In genomic region chr12:12172087-12172823, GRCm38 (mm10) we compare ENCODE assay signal across 22 mouse cellular contexts.
DNase-seq lines count a peak whose midpoint lies in the region; ATAC-seq and TF ChIP-seq lines count a peak whose summit lies in the region.
"Had no signal": no experiment of that assay in that cellular context is flagged by ENCODE, and none has a peak within 500 bp of the region (broad histone marks: within the 10 kb centered on the region; RNA-seq: fewer than 3 reads in every experiment).

No protein-coding gene starts in this region.

- no peak overlapping the region for H3K4me2 ChIP-seq in forebrain, postnatal 0 days (ENCODE audit: low read depth)
- H3K4me2 ChIP-seq in forebrain, embryonic 13.5 days: no peak overlapping the region
- H3K4me2 ChIP-seq in neural tube, embryonic 15.5 days: no peak overlapping the region
- H3K4me2 ChIP-seq: embryonic facial prominence, embryonic 15.5 days; hindbrain, embryonic 12.5 days; limb, embryonic 15.5 days; liver, embryonic 15.5 days; midbrain, embryonic 15.5 days had no signal

- H3K4me1 ChIP-seq in forebrain, postnatal 0 days (ENCODE audit: insufficient read depth): peaks cover 5% of the 10 kb centered on the region; the same call in 1 of the 2 replicates
- H3K4me1 ChIP-seq in forebrain, embryonic 13.5 days: peaks cover 9% of the 10 kb centered on the region; the same call in 1 of the 2 replicates
- peaks cover 8% of the 10 kb centered on the region for H3K4me1 ChIP-seq in neural tube, embryonic 15.5 days
- H3K4me1 ChIP-seq: embryonic facial prominence, embryonic 15.5 days had no signal

- H3K27me3 ChIP-seq in forebrain, postnatal 0 days (ENCODE audit: insufficient read depth, low read length): no peaks in the 10 kb centered on the region
- no peaks in the 10 kb centered on the region for H3K27me3 ChIP-seq in forebrain, embryonic 13.5 days
- H3K27me3 ChIP-seq in neural tube, embryonic 15.5 days (replicated peaks): no peaks in the 10 kb centered on the region
- H3K27me3 ChIP-seq: embryonic facial prominence, embryonic 15.5 days; hindbrain, embryonic 12.5 days; liver, embryonic 15.5 days; midbrain, embryonic 15.5 days had no signal

- no peaks in the 10 kb centered on the region for H3K36me3 ChIP-seq in forebrain, postnatal 0 days (ENCODE audit: insufficient read depth)
- no peaks in the 10 kb centered on the region for H3K36me3 ChIP-seq in forebrain, embryonic 13.5 days (ENCODE audit: poor library complexity, severe bottlenecking)
- H3K36me3 ChIP-seq in neural tube, embryonic 15.5 days: no peaks in the 10 kb centered on the region
- H3K36me3 ChIP-seq: embryonic facial prominence, embryonic 15.5 days; forebrain, embryonic 10.5 days; heart, embryonic 10.5 days; hindbrain, embryonic 12.5 days; limb, embryonic 15.5 days; liver, embryonic 15.5 days; midbrain, embryonic 15.5 days had no signal

- ATAC-seq in forebrain, postnatal 0 days: no peak
- ATAC-seq in forebrain, embryonic 13.5 days: no peak
- ATAC-seq in common myeloid progenitor, adult 5-6 weeks (replicated peaks; ENCODE audit: low read depth, poor library complexity, severe bottlenecking): peak; percentile 34
- peak; percentile 26 for ATAC-seq in megakaryocyte progenitor cell, adult 5-6 weeks (replicated peaks; ENCODE audit: poor library complexity)
- ATAC-seq in neural tube, embryonic 15.5 days (ENCODE audit: low FRiP score): no peak
- ATAC-seq: midbrain, embryonic 15.5 days had no signal

- H3K4me3 ChIP-seq in forebrain, postnatal 0 days (ENCODE audit: low read depth, low read length): no peak overlapping the region
- H3K4me3 ChIP-seq in forebrain, embryonic 13.5 days: no peak overlapping the region
- H3K4me3 ChIP-seq in neural tube, embryonic 15.5 days (replicated peaks): no peak overlapping the region
- H3K4me3 ChIP-seq: embryonic facial prominence, embryonic 15.5 days; forebrain, embryonic 10.5 days; heart, embryonic 10.5 days; hindbrain, embryonic 12.5 days; limb, embryonic 15.5 days; liver, embryonic 15.5 days; midbrain, embryonic 15.5 days had no signal

- DNase-seq in forebrain, postnatal 0 days: peak; percentile 1
- peak; percentile 40 for DNase-seq in CD4-positive, CD25-positive, alpha-beta regulatory T cell, adult 2 months (ENCODE audit: low read depth, low spot score)
- DNase-seq in urinary bladder, postnatal 25 days (ENCODE audit: low spot score): no peak
- no peak for DNase-seq in embryo, embryonic 9.5 days (ENCODE audit: extremely low spot score)
- DNase-seq: adrenal gland, postnatal 10 days; cerebellum, adult 11-12 months; cerebellum, postnatal 14 days; embryo, embryonic 11 days; gastrocnemius, postnatal 25 days; kidney, adult 8-10 months; thymus, adult 2 months had no signal

- no peak for TF ChIP-seq CTCF in forebrain, postnatal 0 days (IDR thresholded peaks at IDR 0.05; ENCODE audit: low read depth)

- 81% methylated on average over 6 of the region's 6 CpGs for WGBS in forebrain, postnatal 0 days
- WGBS in forebrain, embryonic 13.5 days: 91% methylated on average over 6 of the region's 6 CpGs
- 84% methylated on average over 6 of the region's 6 CpGs for WGBS in neural tube, embryonic 15.5 days

- no peak overlapping the region for H3K9ac ChIP-seq in forebrain, postnatal 0 days
- no peak overlapping the region for H3K9ac ChIP-seq in forebrain, embryonic 13.5 days
- H3K9ac ChIP-seq in neural tube, embryonic 15.5 days (replicated peaks): no peak overlapping the region
- H3K9ac ChIP-seq: embryonic facial prominence, embryonic 15.5 days; hindbrain, embryonic 12.5 days; limb, embryonic 15.5 days; liver, embryonic 15.5 days; midbrain, embryonic 15.5 days had no signal

- H3K27ac ChIP-seq in forebrain, postnatal 0 days (ENCODE audit: low read depth, low read length): no peak overlapping the region
- H3K27ac ChIP-seq in forebrain, embryonic 13.5 days: no peak overlapping the region
- H3K27ac ChIP-seq in neural tube, embryonic 15.5 days (replicated peaks): no peak overlapping the region
- H3K27ac ChIP-seq: embryonic facial prominence, embryonic 15.5 days; forebrain, embryonic 10.5 days; heart, embryonic 10.5 days; hindbrain, embryonic 12.5 days; limb, embryonic 15.5 days; liver, embryonic 15.5 days; midbrain, embryonic 15.5 days had no signal

- no peaks in the 10 kb centered on the region for H3K9me3 ChIP-seq in forebrain, postnatal 0 days (ENCODE audit: low read length)
- H3K9me3 ChIP-seq in forebrain, embryonic 13.5 days (replicated peaks): no peaks in the 10 kb centered on the region; the same call in 1 of the 2 replicates
- H3K9me3 ChIP-seq in neural tube, embryonic 15.5 days (replicated peaks): no peaks in the 10 kb centered on the region
- H3K9me3 ChIP-seq: embryonic facial prominence, embryonic 15.5 days; forebrain, embryonic 10.5 days; hindbrain, embryonic 12.5 days; limb, embryonic 15.5 days; liver, embryonic 15.5 days; midbrain, embryonic 15.5 days had no signal

Comparison
In these comparisons a context has a peak if more than half of its experiments do, and no peak if none do; other contexts are left out.
1. ATAC-seq: peak in common myeloid progenitor, adult 5-6 weeks (single experiment) and megakaryocyte progenitor cell, adult 5-6 weeks (single experiment); none in forebrain, postnatal 0 days (single experiment), forebrain, embryonic 13.5 days (single experiment) and neural tube, embryonic 15.5 days (single experiment).
2. DNase-seq: peak in forebrain, postnatal 0 days (single experiment) and CD4-positive, CD25-positive, alpha-beta regulatory T cell, adult 2 months (single experiment); none in urinary bladder, postnatal 25 days (single experiment) and embryo, embryonic 9.5 days (single experiment).